Mouse (Mus musculus): ENCODE data around the gene Selplg. TPM values are rescaled to one million over a fixed set of nuclear protein-coding genes. Genes with fewer than 3 reads are reported as not detected.

Gene Selplg
- polyA plus RNA-seq, 1 experiment from 2014 or later = 4.4 TPM

- Histone ChIP-seq H3K4me1 (replicated peaks) (peaks cover 64% of the 10 kb centered on the region), H3K36me3 (peaks cover 14% of the 10 kb centered on the region), H3K4me3 (replicated peaks) (no peak overlapping the region), H3K9me3 (no peaks in the 10 kb centered on the region), H3K27ac (no peak overlapping the region; the same call in 1 of the 2 replicates), H3K27me3 (replicated peaks) (no peaks in the 10 kb centered on the region), H3K9ac (no peak overlapping the region), H3K4me2 (replicated peaks) (no peak overlapping the region)
- no peak for ATAC-seq
- 43% methylated on average over 11 of the region's 11 CpGs for WGBS
Observed at GRCm38 (mm10) chr5:113869132-113869531, 36.7 kb upstream of the Selplg start.

- Histone ChIP-seq H3K27ac (no peak overlapping the region), H3K4me3 (replicated peaks) (no peak overlapping the region), H3K9ac (no peak overlapping the region), H3K4me1 (replicated peaks) (peaks cover 28% of the 10 kb centered on the region), H3K27me3 (replicated peaks) (no peaks in the 10 kb centered on the region), H3K9me3 (no peaks in the 10 kb centered on the region), H3K36me3 (peaks cover 26% of the 10 kb centered on the region), H3K4me2 (replicated peaks) (no peak overlapping the region)
- ATAC-seq = no peak
- 83% methylated on average over 6 of the region's 6 CpGs for WGBS
Observed at GRCm38 (mm10) chr5:113864992-113865391, 32.5 kb upstream of the Selplg start.

- ATAC-seq = no peak
- Histone ChIP-seq H3K4me2 (replicated peaks) (no peak overlapping the region), H3K27ac (no peak overlapping the region), H3K9ac (no peak overlapping the region), H3K27me3 (replicated peaks) (no peaks in the 10 kb centered on the region), H3K9me3 (no peaks in the 10 kb centered on the region), H3K36me3 (peaks cover 26% of the 10 kb centered on the region), H3K4me1 (replicated peaks) (peaks cover 26% of the 10 kb centered on the region), H3K4me3 (replicated peaks) (no peak overlapping the region)
- 93% methylated on average over 12 of the region's 12 CpGs for WGBS
Observed at GRCm38 (mm10) chr5:113863994-113864393, 31.6 kb upstream of the Selplg start.

DNA sequence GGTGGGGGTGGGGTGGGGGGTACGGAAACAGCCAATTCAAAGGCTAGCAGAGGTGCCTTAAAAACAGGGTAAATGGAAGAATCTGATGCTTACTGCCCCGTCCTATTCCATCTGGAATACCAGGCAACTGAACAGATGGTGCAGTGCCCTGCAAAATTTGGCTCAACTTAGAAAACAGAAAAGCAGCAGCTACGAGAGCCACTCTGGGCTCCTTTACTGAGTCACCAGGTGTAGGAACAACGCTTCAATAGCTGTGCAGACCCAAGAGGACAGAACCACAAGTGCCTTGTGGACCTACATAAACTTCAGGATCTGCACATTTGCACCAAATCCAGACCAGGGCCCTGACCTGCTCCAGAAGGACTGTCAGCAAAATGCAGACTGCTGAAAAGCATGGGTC, 30.0 kb upstream of the Selplg start:
- Histone ChIP-seq H3K4me1 (replicated peaks) (peaks cover 19% of the 10 kb centered on the region), H3K9me3 (no peaks in the 10 kb centered on the region), H3K4me2 (replicated peaks) (no peak overlapping the region), H3K9ac (no peak overlapping the region), H3K27ac (no peak overlapping the region), H3K4me3 (replicated peaks) (no peak overlapping the region), H3K27me3 (replicated peaks) (no peaks in the 10 kb centered on the region), H3K36me3 (peaks cover 26% of the 10 kb centered on the region)
- ATAC-seq = no peak
- WGBS = 93% methylated on average over 4 of the region's 4 CpGs

DNA sequence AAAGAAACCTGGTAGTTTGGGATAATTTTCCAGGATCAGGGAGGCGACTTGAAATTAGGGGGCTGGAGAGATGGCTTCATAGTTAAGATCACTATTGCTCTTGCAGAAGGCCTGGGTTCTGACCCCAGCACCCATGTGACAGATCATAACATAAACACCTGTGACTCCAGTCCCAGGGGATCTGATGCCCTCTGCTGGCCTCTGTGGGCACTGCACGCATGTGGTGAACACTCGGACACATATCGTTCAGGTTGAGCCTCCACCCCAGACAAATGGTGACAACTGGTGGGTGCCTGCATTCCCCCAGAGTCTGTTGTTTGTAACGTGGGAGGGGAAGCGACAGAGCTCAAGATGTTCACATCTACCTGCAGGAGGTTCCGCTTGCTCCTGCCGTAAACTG, 28.9 kb upstream of the Selplg start:
- Histone ChIP-seq H3K27ac (no peak overlapping the region), H3K4me3 (replicated peaks) (no peak overlapping the region), H3K4me1 (replicated peaks) (peaks cover 16% of the 10 kb centered on the region), H3K4me2 (replicated peaks) (no peak overlapping the region), H3K9ac (no peak overlapping the region), H3K36me3 (peaks cover 26% of the 10 kb centered on the region), H3K9me3 (no peaks in the 10 kb centered on the region), H3K27me3 (replicated peaks) (no peaks in the 10 kb centered on the region)
- WGBS = 96% methylated on average over 8 of the region's 8 CpGs
- ATAC-seq = no peak

GRCm38 (mm10) chr5:113858971-113859370, 26.5 kb upstream of the Selplg start:
- WGBS = 47% methylated on average over 5 of the region's 5 CpGs
- no peak overlapping the region for H3K4me3 ChIP-seq (replicated peaks)
- 0 out of 2 replicates have a peak overlapping the region, but pooled peaks have one; percentile 4 for H3K4me2 ChIP-seq (replicated peaks)
- peaks cover 10% of the 10 kb centered on the region for H3K36me3 ChIP-seq
- no peaks in the 10 kb centered on the region for H3K27me3 ChIP-seq (replicated peaks)
- no peak for ATAC-seq
- H3K4me1 ChIP-seq (replicated peaks) = peaks cover 20% of the 10 kb centered on the region
- H3K9ac ChIP-seq = no peak overlapping the region
- no peaks in the 10 kb centered on the region for H3K9me3 ChIP-seq
- H3K27ac ChIP-seq = peak overlapping the region; percentile 29

GRCm38 (mm10) chr5:113858550-113858949, 26.1 kb upstream of the Selplg start:
- ATAC-seq = no peak
- H3K9me3 ChIP-seq = no peaks in the 10 kb centered on the region
- no peak overlapping the region for H3K4me3 ChIP-seq (replicated peaks)
- H3K4me1 ChIP-seq (replicated peaks) = peaks cover 20% of the 10 kb centered on the region
- 0 out of 2 replicates have a peak overlapping the region, but pooled peaks have one; percentile 29 for H3K27ac ChIP-seq
- H3K36me3 ChIP-seq = peaks cover 8% of the 10 kb centered on the region
- WGBS = 79% methylated on average over 10 of the region's 10 CpGs
- H3K27me3 ChIP-seq (replicated peaks) = no peaks in the 10 kb centered on the region
- no peak overlapping the region for H3K9ac ChIP-seq
- H3K4me2 ChIP-seq (replicated peaks) = no peak overlapping the region

DNA sequence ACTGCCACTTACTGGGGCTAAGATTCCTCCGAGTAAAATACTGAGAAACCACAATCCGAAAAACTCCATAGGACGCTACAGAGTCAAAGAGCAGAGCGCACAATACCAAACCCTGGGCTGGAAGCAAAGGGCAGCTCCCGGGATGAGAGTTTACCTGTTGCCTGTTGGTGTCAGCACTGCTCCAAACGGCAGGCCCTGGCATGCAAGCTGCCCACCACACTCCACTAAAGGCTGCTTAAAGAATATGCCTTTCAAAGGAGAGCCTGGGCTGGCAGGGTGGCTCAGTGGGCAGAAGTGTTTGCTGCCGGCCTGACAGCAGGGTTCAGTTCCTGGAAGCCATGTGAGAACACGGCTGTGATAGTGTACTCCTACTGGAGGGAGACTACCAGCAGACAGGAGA, 25.2 kb upstream of the Selplg start:
- H3K36me3 ChIP-seq = peaks cover 4% of the 10 kb centered on the region; the same call in 1 of the 2 replicates
- H3K4me3 ChIP-seq (replicated peaks) = no peak overlapping the region
- no peak overlapping the region for H3K27ac ChIP-seq
- H3K4me1 ChIP-seq (replicated peaks) = peaks cover 19% of the 10 kb centered on the region
- ATAC-seq = no peak
- H3K27me3 ChIP-seq (replicated peaks) = no peaks in the 10 kb centered on the region
- no peak overlapping the region for H3K9ac ChIP-seq
- WGBS = 64% methylated on average over 8 of the region's 8 CpGs
- no peaks in the 10 kb centered on the region for H3K9me3 ChIP-seq
- H3K4me2 ChIP-seq (replicated peaks) = no peak overlapping the region

DNA sequence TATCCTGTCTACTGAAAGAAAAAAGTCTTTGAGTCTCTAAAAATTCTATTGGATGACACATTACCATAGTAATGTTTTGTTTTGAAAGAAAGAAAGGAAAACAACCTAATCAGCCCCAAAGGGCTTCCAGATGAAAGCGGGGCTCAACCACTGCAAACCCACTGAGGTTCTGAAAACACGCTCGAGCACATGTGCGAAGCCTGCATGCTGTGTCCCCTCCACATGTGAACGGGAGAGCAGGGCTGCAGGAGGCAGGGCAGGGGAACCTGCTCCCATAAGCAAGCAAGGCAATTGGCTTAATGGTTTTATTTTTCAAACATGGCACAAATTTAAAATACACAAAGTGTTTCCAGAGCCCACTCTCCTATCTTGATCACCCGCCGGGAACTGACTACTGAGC, 24.2 kb upstream of the Selplg start:
- Histone ChIP-seq H3K4me3 (replicated peaks) (no peak overlapping the region), H3K36me3 (peaks cover 10% of the 10 kb centered on the region), H3K27me3 (replicated peaks) (no peaks in the 10 kb centered on the region), H3K9me3 (no peaks in the 10 kb centered on the region), H3K4me2 (replicated peaks) (no peak overlapping the region), H3K27ac (no peak overlapping the region), H3K9ac (no peak overlapping the region), H3K4me1 (replicated peaks) (peaks cover 17% of the 10 kb centered on the region)
- ATAC-seq = no peak
- 75% methylated on average over 7 of the region's 7 CpGs for WGBS

GRCm38 (mm10) chr5:113855696-113856095, 23.3 kb upstream of the Selplg start:
- no peaks in the 10 kb centered on the region for H3K27me3 ChIP-seq (replicated peaks)
- H3K4me3 ChIP-seq (replicated peaks) = no peak overlapping the region
- H3K4me2 ChIP-seq (replicated peaks) = no peak overlapping the region
- no peak overlapping the region for H3K9ac ChIP-seq
- 47% methylated on average over 3 of the region's 3 CpGs for WGBS
- no peak for ATAC-seq
- peaks cover 15% of the 10 kb centered on the region for H3K36me3 ChIP-seq
- peak overlapping the region; percentile 22; the same call in 1 of the 2 replicates for H3K27ac ChIP-seq
- no peaks in the 10 kb centered on the region for H3K9me3 ChIP-seq
- H3K4me1 ChIP-seq (replicated peaks) = peaks cover 17% of the 10 kb centered on the region

DNA sequence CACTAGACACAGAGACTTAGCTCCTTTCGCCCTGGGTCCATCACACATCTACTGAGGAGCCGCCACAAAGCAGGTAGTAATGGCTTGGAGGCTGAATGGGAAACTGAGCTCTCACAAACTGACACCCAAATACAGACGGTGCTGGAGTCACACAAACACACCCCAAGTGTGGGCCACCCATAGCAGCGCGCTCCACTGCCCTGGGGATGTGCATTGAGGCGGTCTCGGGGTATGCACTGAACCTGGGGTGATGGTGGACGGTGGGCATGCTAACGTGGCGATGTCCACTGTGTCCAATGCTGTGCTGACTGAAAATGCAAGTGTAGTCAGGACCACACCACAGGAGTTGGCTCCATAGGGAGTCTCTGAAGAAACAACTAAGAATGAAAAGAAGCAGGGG, 22.7 kb upstream of the Selplg start:
- WGBS = 92% methylated on average over 10 of the region's 10 CpGs
- Histone ChIP-seq H3K4me3 (replicated peaks) (no peak overlapping the region), H3K36me3 (peaks cover 21% of the 10 kb centered on the region), H3K4me2 (replicated peaks) (no peak overlapping the region), H3K9ac (no peak overlapping the region), H3K27ac (0 out of 2 replicates have a peak overlapping the region, but pooled peaks have one; percentile 22), H3K4me1 (replicated peaks) (peaks cover 17% of the 10 kb centered on the region), H3K9me3 (no peaks in the 10 kb centered on the region), H3K27me3 (replicated peaks) (no peaks in the 10 kb centered on the region)
- no peak for ATAC-seq

- H3K9me3 ChIP-seq = no peaks in the 10 kb centered on the region
- H3K27me3 ChIP-seq (replicated peaks) = no peaks in the 10 kb centered on the region
- H3K36me3 ChIP-seq = peaks cover 26% of the 10 kb centered on the region
- no peak overlapping the region for H3K9ac ChIP-seq
- H3K4me3 ChIP-seq (replicated peaks) = no peak overlapping the region
- peak; percentile 60; the same call in 1 of the 2 replicates for ATAC-seq
- H3K4me1 ChIP-seq (replicated peaks) = peaks cover 16% of the 10 kb centered on the region
- no peak overlapping the region for H3K4me2 ChIP-seq (replicated peaks)
- 38% methylated on average over 14 of the region's 14 CpGs for WGBS
- H3K27ac ChIP-seq = 0 out of 2 replicates have a peak overlapping the region, but pooled peaks have one; percentile 27
Observed at GRCm38 (mm10) chr5:113854494-113854893, 22.1 kb upstream of the Selplg start.

GRCm38 (mm10) chr5:113853541-113853940, 21.1 kb upstream of the Selplg start:
- Histone ChIP-seq H3K4me1 (replicated peaks) (peaks cover 9% of the 10 kb centered on the region; the same call in 1 of the 2 replicates), H3K9ac (no peak overlapping the region), H3K27ac (peak overlapping the region; percentile 27; the same call in 1 of the 2 replicates), H3K36me3 (peaks cover 30% of the 10 kb centered on the region), H3K4me2 (replicated peaks) (no peak overlapping the region), H3K4me3 (replicated peaks) (no peak overlapping the region), H3K9me3 (no peaks in the 10 kb centered on the region), H3K27me3 (replicated peaks) (no peaks in the 10 kb centered on the region)
- ATAC-seq = no peak
- WGBS = 84% methylated on average over 10 of the region's 10 CpGs

All from intestine, embryonic 15.5 days (tissue).